Mouse (Mus musculus) cerebellum, adult 2 months (tissue): Measurements from ENCODE around the gene Nat9. TPM values are rescaled to one million over a fixed set of nuclear protein-coding genes. Genes with fewer than 3 reads are reported as not detected.
A peak's percentile ranks its signal among the peaks of the same experiment; 100 is the strongest.

Source experiments
- DNase-seq, 2 experiments: peaks; one replicate each; pipeline ENCODE4 v3.0.0; 2021
- H3K27ac ChIP-seq: fragments of 200-500 bp; 2 replicates; pipeline ENCODE4 v1.5.1; 2012; ENCODE audit warnings: low read length, control low read depth, inconsistent platforms; ENCODE audit not compliant: insufficient read depth
- H3K27me3 ChIP-seq: fragments of 200-500 bp; 2 replicates; pipeline ENCODE4 v1.6.1; 2012; ENCODE audit warnings: inconsistent platforms, mild to moderate bottlenecking, low read length, moderate library complexity; ENCODE audit not compliant: control insufficient read depth, insufficient read depth
- H3K4me1 ChIP-seq: fragments of 200-500 bp; 2 replicates; pipeline ENCODE4 v1.6.1; 2011; ENCODE audit warnings: low read length; ENCODE audit not compliant: control insufficient read depth, insufficient read depth
- H3K4me3 ChIP-seq: fragments of 200-500 bp; replicated peaks from 2 replicates; pipeline ENCODE3; 2011; ENCODE audit warnings: mild to moderate bottlenecking, low read depth, low read length, control low read depth; ENCODE audit not compliant: insufficient read depth
- CTCF ChIP-seq: fragments of 200-500 bp; IDR thresholded peaks from 2 replicates; pipeline ENCODE4 v1.5.1; 2011; ENCODE audit warnings: low read depth, mild to moderate bottlenecking, control low read depth, low read length, moderate library complexity, borderline replicate concordance; ENCODE audit not compliant: insufficient read depth
- POLR2A ChIP-seq: fragments of 200-500 bp; IDR thresholded peaks from 2 replicates; pipeline ENCODE4 v1.6.1; 2011; ENCODE audit warnings: low read length, control low read depth, borderline replicate concordance; ENCODE audit not compliant: insufficient read depth
- WGBS: fragments of 180-500 bp; shearing (Covaris S2); methylation state at CpG from one replicate; pipeline ENCODE4 v1.1.7; 2018; 5-methylcytosine and 5-hydroxymethylcytosine counted together
- polyA plus RNA-seq: library from polyadenylated mRNA; depleted of rRNA; stranded (reverse); fragments of >200 nt; gene quantifications from 2 replicates; pipeline ENCODE4 v1.2.3, GENCODE M21; 2012

The Nat9 gene
- polyA plus RNA-seq, 1 experiment: 37.5 TPM

DNA sequence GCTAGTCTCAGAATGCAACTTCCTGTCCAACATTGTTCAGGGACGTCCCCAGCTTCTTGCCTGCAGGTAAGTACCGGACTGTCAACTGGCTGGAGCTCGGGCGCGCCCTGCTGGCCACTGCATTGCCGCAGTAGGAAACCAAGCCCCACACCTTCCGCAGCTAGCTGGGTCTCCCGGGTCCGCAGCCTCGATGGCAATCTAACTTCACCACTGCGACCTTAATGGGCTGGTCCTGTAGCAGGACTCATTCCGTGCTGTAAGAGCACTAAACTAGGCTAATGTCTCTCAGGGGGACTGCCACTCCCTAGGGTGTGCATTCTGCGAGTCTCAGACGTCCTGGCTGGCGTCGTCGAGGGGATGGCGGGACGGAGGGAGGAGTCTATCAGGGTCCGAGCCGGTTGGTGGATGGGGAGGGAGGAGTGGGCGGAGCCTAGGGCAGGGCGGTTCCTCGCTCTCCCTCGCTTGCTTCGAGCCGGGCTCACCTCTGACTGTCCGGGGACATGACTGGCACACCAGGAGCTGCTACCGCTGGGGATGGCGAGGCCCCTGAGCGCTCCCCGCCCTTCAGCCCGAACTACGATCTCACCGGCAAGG, 33.9 kb downstream of the Nat9 start:
- no peaks in the 10 kb centered on the region for H3K27me3 ChIP-seq
- 2% methylated on average over 35 of the region's 35 CpGs for WGBS
- no peak overlapping the region for H3K4me3 ChIP-seq
- peak; percentile 82 to 86 for DNase-seq
- no peak overlapping the region for H3K27ac ChIP-seq
- peaks cover 12% of the 10 kb centered on the region; the same call in 1 of the 2 replicates for H3K4me1 ChIP-seq
- TF ChIP-seq POLR2A: no peak
- TF ChIP-seq CTCF: peak; percentile 93

DNA sequence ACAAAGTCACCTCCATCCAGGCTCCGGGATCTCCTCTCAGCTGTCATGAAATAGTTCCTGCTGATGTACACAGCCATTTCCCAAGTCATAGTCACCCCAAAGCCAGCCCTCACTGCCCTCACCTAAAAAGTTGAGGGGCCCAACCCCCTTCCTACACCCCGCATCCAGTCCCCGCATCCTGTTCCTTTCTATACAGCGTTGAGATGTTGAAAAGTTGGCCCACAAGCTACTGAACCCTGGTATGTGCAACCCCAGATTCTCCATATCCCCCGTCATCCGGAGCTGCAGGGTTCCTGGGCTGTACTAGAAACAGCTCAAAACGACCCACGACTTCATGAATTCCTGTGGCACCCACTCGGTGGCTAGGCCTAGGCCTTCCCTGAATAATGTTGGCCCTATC, 34.6 kb downstream of the Nat9 start:
- 84% methylated on average over 9 of the region's 9 CpGs for WGBS
- H3K27ac ChIP-seq: no peak overlapping the region
- no peak overlapping the region for H3K4me3 ChIP-seq
- DNase-seq: no peak
- H3K27me3 ChIP-seq: no peaks in the 10 kb centered on the region
- TF ChIP-seq CTCF (no peak), POLR2A (no peak)
- peaks cover 12% of the 10 kb centered on the region; the same call in 1 of the 2 replicates for H3K4me1 ChIP-seq

DNA sequence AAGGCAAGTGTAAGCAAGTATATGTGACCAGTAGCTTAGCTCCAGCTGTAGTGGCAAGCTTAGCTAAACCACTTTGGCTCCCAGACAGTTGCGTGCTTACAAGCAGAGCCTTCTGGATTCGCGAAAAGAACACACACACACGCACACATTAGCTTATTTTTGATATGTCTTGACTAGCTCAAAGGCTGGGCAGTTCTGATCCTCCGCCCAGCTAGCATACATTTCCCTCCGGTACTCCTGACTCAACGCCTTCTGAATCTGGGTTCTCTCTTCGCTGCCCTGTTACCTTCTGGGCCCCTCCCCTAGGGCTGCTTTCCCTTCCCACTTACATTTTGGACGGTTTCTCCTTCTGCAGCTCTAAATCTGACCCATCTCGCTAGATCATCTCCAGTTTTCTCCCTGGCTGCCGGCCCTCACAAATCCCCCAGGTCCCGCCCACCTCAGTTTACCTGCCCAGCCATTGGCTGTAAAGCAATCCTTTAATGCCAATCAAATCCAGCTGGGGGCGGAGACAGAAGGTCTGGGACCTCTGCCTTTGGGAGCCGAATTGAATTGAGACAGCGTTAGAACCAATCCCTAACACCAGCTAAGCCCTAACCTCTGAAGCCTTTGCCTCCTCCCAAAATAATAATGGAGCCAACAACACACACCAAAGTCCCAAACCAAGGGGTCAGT, 35.8 kb downstream of the Nat9 start:
- peak; percentile 84 to 85 for DNase-seq
- Histone ChIP-seq H3K4me3 (peak overlapping the region; percentile 62), H3K4me1 (peaks cover 12% of the 10 kb centered on the region; the same call in 1 of the 2 replicates), H3K27ac (peak overlapping the region; percentile 32; the same call in 1 of the 2 replicates), H3K27me3 (no peaks in the 10 kb centered on the region)
- 13% methylated on average over 15 of the region's 15 CpGs for WGBS
- TF ChIP-seq POLR2A (peak; percentile 43; the same call in 1 of the 2 replicates), CTCF (no peak)

DNA sequence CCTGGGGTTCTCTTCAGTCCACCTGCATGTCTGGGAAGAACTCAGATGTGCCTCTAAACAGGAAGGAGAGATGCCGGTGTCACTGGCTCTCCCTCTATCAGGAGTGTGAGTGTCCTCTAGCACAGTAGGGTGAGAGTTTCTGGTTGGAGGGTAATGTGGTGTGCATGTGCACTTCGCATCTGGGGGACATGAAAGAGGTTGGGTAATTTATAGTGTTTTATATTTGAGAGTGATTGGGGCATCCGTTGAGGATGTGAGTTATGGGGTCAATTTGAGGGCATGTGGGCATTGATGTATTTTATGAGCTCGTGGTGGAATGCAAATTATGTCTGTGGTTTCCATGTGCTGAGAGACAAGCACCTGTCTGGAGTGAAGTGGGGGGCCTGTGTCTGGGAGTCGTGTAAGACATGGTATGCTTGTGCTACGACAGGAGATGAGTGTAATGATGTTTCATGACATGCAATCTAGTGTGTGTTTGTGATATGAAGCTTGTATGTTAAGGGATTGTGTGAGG, 36.9 kb downstream of the Nat9 start:
- 84% methylated on average over 6 of the region's 6 CpGs for WGBS
- Histone ChIP-seq H3K4me3 (no peak overlapping the region), H3K4me1 (peaks cover 12% of the 10 kb centered on the region; the same call in 1 of the 2 replicates), H3K27ac (no peak overlapping the region), H3K27me3 (no peaks in the 10 kb centered on the region)
- TF ChIP-seq CTCF: no peak
- no peak for TF ChIP-seq POLR2A
- DNase-seq: no peak

DNA sequence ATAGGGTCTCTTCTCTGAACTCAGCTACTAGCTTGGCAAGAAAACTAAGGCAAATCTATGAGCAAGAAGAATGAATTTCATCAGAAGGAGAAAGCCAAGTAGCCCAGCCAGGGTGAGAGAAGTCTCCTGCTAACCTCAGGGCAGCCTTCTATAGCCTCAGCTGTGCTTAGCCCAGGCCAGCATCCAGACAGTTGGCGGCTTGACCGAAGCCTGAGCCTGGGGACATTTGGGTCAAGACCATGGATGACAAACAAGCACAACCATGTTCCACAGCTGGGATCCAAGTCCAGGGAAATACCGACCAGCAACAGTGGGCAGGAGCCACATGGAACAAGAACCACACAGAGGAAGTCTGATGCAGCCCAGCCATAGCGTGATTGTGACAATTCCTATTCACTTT, 39.8 kb downstream of the Nat9 start:
- no peak overlapping the region for H3K27ac ChIP-seq
- 66% methylated on average over 4 of the region's 4 CpGs for WGBS
- peaks cover 4% of the 10 kb centered on the region; the same call in 1 of the 2 replicates for H3K4me1 ChIP-seq
- no peak overlapping the region for H3K4me3 ChIP-seq
- H3K27me3 ChIP-seq: no peaks in the 10 kb centered on the region
- TF ChIP-seq CTCF (no peak), POLR2A (no peak)
- DNase-seq: no peak

DNA sequence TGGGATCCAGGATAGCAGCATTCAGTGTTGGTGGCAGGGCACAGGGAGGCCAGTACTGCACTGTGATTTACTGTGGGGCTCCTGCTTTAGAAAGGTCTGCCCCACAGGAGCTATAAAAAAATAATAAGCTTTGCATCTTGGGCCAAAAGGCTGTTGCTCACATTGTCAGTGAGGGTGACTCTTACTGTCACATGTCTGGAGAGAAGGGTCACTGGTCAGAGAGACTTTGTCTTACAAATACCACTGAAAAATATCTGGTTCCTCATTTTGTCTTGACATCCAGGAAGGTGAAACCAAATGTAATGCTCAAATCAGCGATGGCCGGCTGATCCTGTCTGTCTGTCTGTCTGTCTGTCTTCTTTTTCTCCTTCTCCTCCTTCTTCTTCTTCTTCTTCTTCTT, 45.7 kb downstream of the Nat9 start:
- no peak for TF ChIP-seq CTCF
- no peak for TF ChIP-seq POLR2A

DNA sequence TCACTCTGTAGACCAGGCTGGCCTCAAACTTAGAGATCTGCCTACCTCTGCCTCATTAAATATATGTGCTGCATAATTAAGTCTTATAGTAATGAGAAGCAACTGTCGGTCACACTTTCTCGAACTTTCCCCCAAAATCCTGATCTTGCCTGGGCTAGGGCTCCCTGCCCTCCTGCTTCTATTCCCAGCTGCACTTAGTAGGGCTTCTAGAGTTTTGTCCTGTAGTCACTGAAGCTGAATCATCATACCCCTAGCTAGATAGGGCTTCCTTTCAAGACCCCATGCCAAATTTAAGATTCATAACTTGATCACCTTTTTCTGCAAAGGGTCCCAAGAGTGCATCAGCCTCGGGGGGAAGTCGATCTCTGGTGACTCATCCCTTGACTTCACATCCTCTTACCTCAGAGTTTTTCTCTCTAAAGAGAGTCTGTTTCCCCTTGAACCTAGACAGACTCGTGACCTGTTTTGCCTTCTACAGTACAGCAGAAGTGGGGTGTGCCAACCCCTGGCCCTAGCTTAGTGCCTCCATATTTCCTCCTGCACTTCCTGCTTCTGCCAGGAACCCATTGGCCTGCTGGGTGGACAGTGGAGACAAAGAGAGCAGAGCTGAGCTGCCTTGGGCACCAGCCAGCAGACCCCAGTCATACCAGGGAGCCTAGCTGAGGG, 48.9 kb downstream of the Nat9 start:
- Histone ChIP-seq H3K27me3 (no peaks in the 10 kb centered on the region), H3K4me3 (no peak overlapping the region), H3K4me1 (no peaks in the 10 kb centered on the region), H3K27ac (no peak overlapping the region)
- no peak for DNase-seq
- 83% methylated on average over 5 of the region's 5 CpGs for WGBS
- TF ChIP-seq POLR2A (no peak), CTCF (no peak)

More for the DNA sequence above, 45.7 kb downstream of the Nat9 start:
- H3K4me1 ChIP-seq: no peaks in the 10 kb centered on the region
- DNase-seq: no peak
- no peak overlapping the region for H3K27ac ChIP-seq
- H3K27me3 ChIP-seq: no peaks in the 10 kb centered on the region
- H3K4me3 ChIP-seq: no peak overlapping the region
- WGBS: 85% methylated on average over 2 of the region's 2 CpGs
